Mouse (Mus musculus) A20 (cell line): ENCODE measurements around the gene Smurf2.

ENCODE experiments used
- DNase-seq: peaks from one replicate; pipeline ENCODE4 v3.0.0-alpha.2; 2011; ENCODE audit warnings: low read depth, low spot score

Gene Smurf2

GRCm38 (mm10) chr11:106907253-106907652 is 13.3 kb downstream of the Smurf2 start:
- DNase-seq = no peak

GRCm38 (mm10) chr11:106905707-106906106 is 14.8 kb downstream of the Smurf2 start:
- DNase-seq = no peak

GRCm38 (mm10) chr11:106899804-106900203 is 20.7 kb downstream of the Smurf2 start:
- no peak for DNase-seq

GRCm38 (mm10) chr11:106896561-106897168 is 23.9 kb downstream of the Smurf2 start:
- no peak for DNase-seq

- DNase-seq = no peak
Observed at GRCm38 (mm10) chr11:106883656-106884055, 36.9 kb downstream of the Smurf2 start.

- no peak for DNase-seq
Observed at GRCm38 (mm10) chr11:106872650-106873049, 47.9 kb downstream of the Smurf2 start.

GRCm38 (mm10) chr11:106851438-106851837 is 69.1 kb downstream of the Smurf2 start:
- peak; percentile 45 for DNase-seq

GRCm38 (mm10) chr11:106842002-106842401 is 78.5 kb downstream of the Smurf2 start:
- no peak for DNase-seq

- DNase-seq = no peak
Observed at GRCm38 (mm10) chr11:106828079-106828478, 92.4 kb downstream of the Smurf2 start.

GRCm38 (mm10) chr11:106824403-106824802 is 96.1 kb downstream of the Smurf2 start:
- no peak for DNase-seq

GRCm38 (mm10) chr11:106823741-106824140 is 96.8 kb downstream of the Smurf2 start:
- DNase-seq = no peak

GRCm38 (mm10) chr11:106822911-106823310 is 97.6 kb downstream of the Smurf2 start:
- DNase-seq = no peak

- no peak for DNase-seq
Observed at GRCm38 (mm10) chr11:106822491-106822890, 98.0 kb downstream of the Smurf2 start.

- no peak for DNase-seq
Observed at GRCm38 (mm10) chr11:106821397-106821796, 99.1 kb downstream of the Smurf2 start.

- DNase-seq = peak; percentile 8
Observed at GRCm38 (mm10) chr11:106820972-106821371, 99.5 kb downstream of the Smurf2 start.

GRCm38 (mm10) chr11:106820252-106820651 is 100.3 kb downstream of the Smurf2 start:
- no peak for DNase-seq

GRCm38 (mm10) chr11:106819595-106819994 is 100.9 kb downstream of the Smurf2 start:
- no peak for DNase-seq

GRCm38 (mm10) chr11:106818341-106818740 is 102.2 kb downstream of the Smurf2 start:
- DNase-seq = no peak

GRCm38 (mm10) chr11:106817808-106818207 is 102.7 kb downstream of the Smurf2 start:
- DNase-seq = no peak

- no peak for DNase-seq
Observed at GRCm38 (mm10) chr11:106817156-106817555, 103.4 kb downstream of the Smurf2 start.

- no peak for DNase-seq
Observed at GRCm38 (mm10) chr11:106816316-106816715, 104.2 kb downstream of the Smurf2 start.

- no peak for DNase-seq
Observed at GRCm38 (mm10) chr11:106815761-106816160, 104.8 kb downstream of the Smurf2 start.

GRCm38 (mm10) chr11:106815331-106815730 is 105.2 kb downstream of the Smurf2 start:
- no peak for DNase-seq
